Mouse (Mus musculus): ENCODE measurements around the gene Otud7b. TPM values are rescaled to one million over a fixed set of nuclear protein-coding genes. Genes with fewer than 3 reads are reported as not detected.

The Otud7b gene
- polyA plus RNA-seq, 1 experiment from 2014 or later = 7.4 TPM

GRCm38 (mm10) chr3:96091146-96091545, 13.2 kb upstream of the Otud7b start:
- Histone ChIP-seq H3K36me3 (replicated peaks; ENCODE audit: insufficient read depth, low read length) (no peaks in the 10 kb centered on the region), H3K4me2 (ENCODE audit: low read depth, low read length) (no peak overlapping the region), H3K4me3 (ENCODE audit: low read depth, low read length) (no peak overlapping the region), H3K27me3 (ENCODE audit: insufficient read depth, low read length) (no peaks in the 10 kb centered on the region), H3K4me1 (ENCODE audit: insufficient read depth) (no peaks in the 10 kb centered on the region), H3K9me3 (ENCODE audit: low read length) (no peaks in the 10 kb centered on the region), H3K27ac (ENCODE audit: low read depth) (no peak overlapping the region), H3K9ac (replicated peaks) (no peak overlapping the region)
- WGBS (ENCODE audit: insufficient replicate concordance) = 79% methylated on average over 2 of the region's 2 CpGs
- no peak for ATAC-seq
- TF ChIP-seq CTCF (IDR thresholded peaks at IDR 0.05; ENCODE audit: low read depth) (peak; percentile 40), EP300 (IDR thresholded peaks at IDR 0.05; ENCODE audit: low read depth) (no peak)
- DNase-seq = no peak

GRCm38 (mm10) chr3:96091966-96092365, 12.4 kb upstream of the Otud7b start:
- Histone ChIP-seq H3K27me3 (ENCODE audit: insufficient read depth, low read length) (no peaks in the 10 kb centered on the region), H3K4me1 (ENCODE audit: insufficient read depth) (no peaks in the 10 kb centered on the region), H3K4me2 (ENCODE audit: low read depth, low read length) (no peak overlapping the region), H3K9ac (replicated peaks) (no peak overlapping the region), H3K4me3 (ENCODE audit: low read depth, low read length) (no peak overlapping the region), H3K9me3 (ENCODE audit: low read length) (no peaks in the 10 kb centered on the region), H3K27ac (ENCODE audit: low read depth) (no peak overlapping the region), H3K36me3 (replicated peaks; ENCODE audit: insufficient read depth, low read length) (no peaks in the 10 kb centered on the region)
- 73% methylated on average over 6 of the region's 6 CpGs for WGBS (ENCODE audit: insufficient replicate concordance)
- DNase-seq (no peak), ATAC-seq (no peak)
- TF ChIP-seq EP300 (IDR thresholded peaks at IDR 0.05; ENCODE audit: low read depth) (no peak), CTCF (IDR thresholded peaks at IDR 0.05; ENCODE audit: low read depth) (no peak)

DNA sequence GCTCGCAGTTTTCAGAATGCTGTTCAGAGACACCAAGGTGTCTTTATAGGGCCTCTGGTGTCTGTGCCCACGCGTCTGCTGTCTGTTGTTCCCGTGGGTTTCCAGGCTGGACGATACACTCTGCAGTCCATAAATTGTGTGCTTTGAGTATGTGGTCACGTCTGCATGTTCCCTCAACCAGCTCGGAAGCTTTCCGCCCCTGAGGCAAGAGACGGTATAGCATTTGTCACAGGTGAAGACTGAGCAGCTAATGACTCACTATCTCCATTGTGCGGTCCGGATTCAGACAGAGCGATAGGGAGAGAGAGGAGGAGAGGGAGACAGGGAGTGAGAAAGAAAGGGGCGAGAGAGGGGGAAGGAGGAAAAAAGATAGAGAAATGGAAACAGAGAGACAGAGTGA, 10.8 kb upstream of the Otud7b start:
- Histone ChIP-seq H3K4me1 (ENCODE audit: insufficient read depth) (no peaks in the 10 kb centered on the region; the same call in 1 of the 2 replicates), H3K9ac (replicated peaks) (no peak overlapping the region), H3K9me3 (ENCODE audit: low read length) (no peaks in the 10 kb centered on the region), H3K36me3 (replicated peaks; ENCODE audit: insufficient read depth, low read length) (no peaks in the 10 kb centered on the region), H3K4me2 (ENCODE audit: low read depth, low read length) (no peak overlapping the region), H3K4me3 (ENCODE audit: low read depth, low read length) (no peak overlapping the region), H3K27me3 (ENCODE audit: insufficient read depth, low read length) (no peaks in the 10 kb centered on the region), H3K27ac (ENCODE audit: low read depth) (no peak overlapping the region)
- 66% methylated on average over 13 of the region's 13 CpGs for WGBS (ENCODE audit: insufficient replicate concordance)
- ATAC-seq = peak; percentile 50
- DNase-seq = no peak
- TF ChIP-seq CTCF (IDR thresholded peaks at IDR 0.05; ENCODE audit: low read depth) (peak; percentile 23; the same call in 1 of the 2 replicates), EP300 (IDR thresholded peaks at IDR 0.05; ENCODE audit: low read depth) (no peak)

- ATAC-seq (peak; percentile 92), DNase-seq (peak; percentile 45)
- no peak overlapping the region for H3K27ac ChIP-seq (ENCODE audit: low read depth)
- no peaks in the 10 kb centered on the region for H3K9me3 ChIP-seq (ENCODE audit: low read length)
- H3K36me3 ChIP-seq (replicated peaks; ENCODE audit: insufficient read depth, low read length) = no peaks in the 10 kb centered on the region
- 52% methylated on average over 13 of the region's 13 CpGs for WGBS (ENCODE audit: insufficient replicate concordance)
- H3K4me3 ChIP-seq (ENCODE audit: low read depth, low read length) = no peak overlapping the region
- peaks cover 3% of the 10 kb centered on the region; the same call in 1 of the 2 replicates for H3K4me1 ChIP-seq (ENCODE audit: insufficient read depth)
- no peaks in the 10 kb centered on the region for H3K27me3 ChIP-seq (ENCODE audit: insufficient read depth, low read length)
- peak overlapping the region; percentile 36 for H3K4me2 ChIP-seq (ENCODE audit: low read depth, low read length)
- TF ChIP-seq EP300 (IDR thresholded peaks at IDR 0.05; ENCODE audit: low read depth) (peak; percentile 58; the same call in 1 of the 2 replicates), CTCF (IDR thresholded peaks at IDR 0.05; ENCODE audit: low read depth) (no peak)
- H3K9ac ChIP-seq (replicated peaks) = no peak overlapping the region
These were observed 10.1 kb upstream of the Otud7b start for GRCm38 (mm10) chr3:96094203-96094602.

- Histone ChIP-seq H3K9ac (replicated peaks) (no peak overlapping the region), H3K9me3 (ENCODE audit: low read length) (no peaks in the 10 kb centered on the region), H3K27ac (ENCODE audit: low read depth) (no peak overlapping the region), H3K4me2 (ENCODE audit: low read depth, low read length) (no peak overlapping the region), H3K36me3 (replicated peaks; ENCODE audit: insufficient read depth, low read length) (no peaks in the 10 kb centered on the region), H3K4me1 (ENCODE audit: insufficient read depth) (peaks cover 12% of the 10 kb centered on the region), H3K27me3 (ENCODE audit: insufficient read depth, low read length) (no peaks in the 10 kb centered on the region), H3K4me3 (ENCODE audit: low read depth, low read length) (no peak overlapping the region)
- no peak for DNase-seq
- TF ChIP-seq CTCF (IDR thresholded peaks at IDR 0.05; ENCODE audit: low read depth) (no peak), EP300 (IDR thresholded peaks at IDR 0.05; ENCODE audit: low read depth) (no peak)
- ATAC-seq = no peak
- 57% methylated on average over 4 of the region's 4 CpGs for WGBS (ENCODE audit: insufficient replicate concordance)
These were observed 6.2 kb upstream of the Otud7b start for GRCm38 (mm10) chr3:96098168-96098567.

DNA sequence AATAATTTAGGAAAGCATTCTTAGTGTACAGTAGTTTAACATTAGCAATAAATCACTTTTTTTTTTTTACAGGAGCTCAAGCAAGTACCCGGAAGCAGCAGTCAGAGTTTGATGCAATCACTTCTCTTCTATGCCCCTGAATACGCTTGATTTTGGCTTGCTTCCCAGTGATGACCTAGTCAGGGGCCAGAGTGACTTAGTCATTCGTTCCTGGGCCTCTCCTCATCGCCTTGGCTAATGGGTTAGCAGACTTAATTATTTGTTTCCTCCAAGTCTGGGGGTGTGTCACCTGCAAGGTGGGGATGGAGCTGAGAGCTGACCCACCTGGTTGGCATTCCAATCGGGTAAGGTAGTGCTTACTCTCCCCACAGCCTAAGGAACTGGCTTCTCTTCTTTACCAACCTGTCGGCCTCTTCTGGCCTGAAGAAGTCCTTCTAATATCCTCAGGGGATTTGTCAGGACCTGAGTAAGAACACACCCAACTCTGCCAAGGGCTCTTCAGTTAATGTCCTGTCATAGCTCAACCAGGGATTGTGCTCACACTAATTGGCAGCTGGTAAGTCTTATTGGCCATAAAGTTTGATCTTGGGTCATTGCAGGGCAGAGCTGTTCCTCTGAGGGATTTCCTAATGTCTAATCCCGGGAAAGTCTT, 5.6 kb upstream of the Otud7b start:
- Histone ChIP-seq H3K4me1 (ENCODE audit: insufficient read depth) (peaks cover 12% of the 10 kb centered on the region), H3K9ac (replicated peaks) (no peak overlapping the region), H3K36me3 (replicated peaks; ENCODE audit: insufficient read depth, low read length) (no peaks in the 10 kb centered on the region), H3K9me3 (ENCODE audit: low read length) (no peaks in the 10 kb centered on the region), H3K27me3 (ENCODE audit: insufficient read depth, low read length) (no peaks in the 10 kb centered on the region), H3K4me3 (ENCODE audit: low read depth, low read length) (no peak overlapping the region), H3K27ac (ENCODE audit: low read depth) (no peak overlapping the region), H3K4me2 (ENCODE audit: low read depth, low read length) (no peak overlapping the region)
- DNase-seq (peak; percentile 65), ATAC-seq (peak; percentile 38; the same call in 1 of the 2 replicates)
- no peak for TF ChIP-seq CTCF (IDR thresholded peaks at IDR 0.05; ENCODE audit: low read depth)
- TF ChIP-seq EP300 (IDR thresholded peaks at IDR 0.05; ENCODE audit: low read depth) = no peak
- 39% methylated on average over 7 of the region's 7 CpGs for whole genome bisulfite sequencing (ENCODE audit: insufficient replicate concordance)
